Comparison of ENCODE assay signal across 27 mouse cellular contexts in the genomic region with DNA sequence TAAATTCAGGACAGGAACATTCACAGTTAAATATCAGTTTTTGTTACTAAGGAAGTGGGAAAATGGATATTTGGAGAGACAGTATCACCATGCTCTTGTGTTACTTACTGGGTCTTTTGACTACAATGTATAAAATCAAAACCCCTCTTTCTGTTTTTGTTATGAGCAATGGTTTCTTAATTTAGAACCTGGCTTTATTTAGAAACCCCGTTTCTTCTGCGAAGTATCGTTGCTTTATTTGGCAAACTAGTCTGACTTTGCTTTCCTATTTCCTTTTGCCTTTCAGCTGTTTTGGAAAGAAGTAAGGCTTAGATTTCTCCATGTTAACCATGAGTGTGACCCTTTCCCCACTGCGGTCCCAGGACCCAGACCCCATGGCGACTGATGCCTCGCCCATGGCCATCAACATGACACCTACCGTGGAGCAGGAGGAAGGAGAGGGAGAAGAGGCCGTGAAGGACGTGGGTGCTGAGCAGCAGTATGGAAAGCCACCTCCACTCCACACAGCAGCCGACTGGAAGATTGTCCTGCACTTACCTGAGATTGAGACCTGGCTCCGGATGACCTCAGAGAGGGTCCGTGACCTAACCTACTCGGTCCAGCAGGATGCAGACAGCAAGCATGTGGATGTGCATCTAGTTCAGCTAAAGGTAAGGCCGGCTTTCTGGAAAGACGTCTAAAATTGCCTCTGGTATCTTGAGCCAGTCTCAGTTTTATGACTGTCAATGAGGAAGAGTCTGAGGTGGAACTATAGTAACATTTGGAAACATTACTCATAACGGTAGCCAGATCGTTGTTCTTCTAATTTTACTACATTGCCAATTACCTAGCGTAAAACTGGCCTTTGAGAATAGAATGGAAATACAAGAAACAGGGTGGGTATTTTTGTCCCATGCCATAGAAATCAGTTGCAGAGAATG.
DNase-seq lines count a peak whose midpoint lies in the region; ATAC-seq and TF ChIP-seq lines count a peak whose summit lies in the region.
"Had no signal": no experiment of that assay in that cellular context is flagged by ENCODE, and none has a peak within 500 bp of the region (broad histone marks: within the 10 kb centered on the region; RNA-seq: fewer than 3 reads in every experiment).

No protein-coding gene starts in this region.

- no peaks in the 10 kb centered on the region for H3K9me3 ChIP-seq in heart, embryonic 11.5 days (replicated peaks; ENCODE audit: control insufficient read depth, low read length)
- H3K9me3 ChIP-seq in heart, embryonic 16.5 days (replicated peaks; ENCODE audit: control insufficient read depth, low read length): no peaks in the 10 kb centered on the region
- no peaks in the 10 kb centered on the region for H3K9me3 ChIP-seq in heart, embryonic 10.5 days
- H3K9me3 ChIP-seq in midbrain, embryonic 15.5 days: no peaks in the 10 kb centered on the region
- H3K9me3 ChIP-seq in midbrain, embryonic 11.5 days (ENCODE audit: control insufficient read depth, low read length): no peaks in the 10 kb centered on the region
- no peaks in the 10 kb centered on the region for H3K9me3 ChIP-seq in embryonic facial prominence, embryonic 10.5 days
- H3K9me3 ChIP-seq: hindbrain, embryonic 15.5 days; kidney, embryonic 15.5 days; limb, embryonic 13.5 days; lung, embryonic 15.5 days; midbrain, embryonic 12.5 days; neural tube, embryonic 12.5 days had no signal

- peak overlapping the region; percentile 22; the same call in 1 of the 2 replicates for H3K9ac ChIP-seq in heart, adult 2 months (ENCODE audit: low read depth, low read length)
- no peak overlapping the region for H3K9ac ChIP-seq in heart, embryonic 11.5 days (ENCODE audit: low read depth, low read length)
- no peak overlapping the region for H3K9ac ChIP-seq in heart, embryonic 16.5 days (ENCODE audit: low read length)
- no peak overlapping the region for H3K9ac ChIP-seq in midbrain, embryonic 15.5 days
- no peak overlapping the region for H3K9ac ChIP-seq in midbrain, embryonic 11.5 days (ENCODE audit: low read length)
- H3K9ac ChIP-seq: hindbrain, embryonic 15.5 days; kidney, embryonic 15.5 days; limb, embryonic 13.5 days; lung, embryonic 15.5 days; midbrain, embryonic 12.5 days; neural tube, embryonic 12.5 days had no signal

- H3K79me2 ChIP-seq in heart, adult 2 months (replicated peaks; ENCODE audit: control insufficient read depth, insufficient read depth, low read length): no peaks in the 10 kb centered on the region

- no peak overlapping the region for H3K4me2 ChIP-seq in heart, embryonic 11.5 days
- 0 out of 2 replicates have a peak overlapping the region, but pooled peaks have one; percentile 6 for H3K4me2 ChIP-seq in heart, embryonic 16.5 days (ENCODE audit: low read depth, low read length)
- no peak overlapping the region for H3K4me2 ChIP-seq in midbrain, embryonic 15.5 days
- no peak overlapping the region for H3K4me2 ChIP-seq in midbrain, embryonic 11.5 days
- H3K4me2 ChIP-seq: hindbrain, embryonic 15.5 days; kidney, embryonic 15.5 days; limb, embryonic 13.5 days; liver, embryonic 11.5 days; lung, embryonic 15.5 days; midbrain, embryonic 12.5 days; neural tube, embryonic 12.5 days had no signal

- DNase-seq in heart, adult 2 months: no peak
- no peak for DNase-seq in heart, embryonic 10.5 days (ENCODE audit: low spot score)
- DNase-seq in midbrain, embryonic 11.5 days (ENCODE audit: low spot score, missing footprints): no peak
- DNase-seq in embryonic facial prominence, embryonic 10.5 days (ENCODE audit: low spot score): no peak
- DNase-seq: adrenal gland, adult 2 months; adrenal gland, postnatal 36 days; cerebellum, adult 2 months; cerebellum, postnatal 14 days; heart, postnatal 4 days; kidney, adult 18-20 months; kidney, postnatal 25 days; right cerebral cortex, postnatal 4 days had no signal

- H3K4me1 ChIP-seq in heart, adult 2 months (ENCODE audit: control insufficient read depth, insufficient read depth, low read length): peaks cover 10% of the 10 kb centered on the region
- H3K4me1 ChIP-seq in heart, embryonic 11.5 days (ENCODE audit: control insufficient read depth, insufficient read depth, low read length): peaks cover 17% of the 10 kb centered on the region
- peaks cover 19% of the 10 kb centered on the region for H3K4me1 ChIP-seq in heart, embryonic 16.5 days (ENCODE audit: control insufficient read depth, insufficient read depth, low read length)
- peaks cover 27% of the 10 kb centered on the region for H3K4me1 ChIP-seq in heart, embryonic 10.5 days
- peaks cover 16% of the 10 kb centered on the region for H3K4me1 ChIP-seq in midbrain, embryonic 15.5 days
- H3K4me1 ChIP-seq in midbrain, embryonic 11.5 days (ENCODE audit: control insufficient read depth, insufficient read depth, low read length): peaks cover 14% of the 10 kb centered on the region
- H3K4me1 ChIP-seq in embryonic facial prominence, embryonic 10.5 days: peaks cover 8% of the 10 kb centered on the region
- H3K4me1 ChIP-seq: kidney, embryonic 15.5 days; limb, embryonic 13.5 days had no signal

- 64% methylated on average over 18 of the region's 18 CpGs for WGBS in heart, adult 2 months
- WGBS in heart, embryonic 11.5 days (ENCODE audit: insufficient replicate concordance): 86% methylated on average over 18 of the region's 18 CpGs
- WGBS in heart, embryonic 16.5 days: 79% methylated on average over 18 of the region's 18 CpGs
- WGBS in heart, embryonic 10.5 days: 88% methylated on average over 18 of the region's 18 CpGs
- 87% methylated on average over 18 of the region's 18 CpGs for WGBS in midbrain, embryonic 15.5 days
- 91% methylated on average over 18 of the region's 18 CpGs for WGBS in midbrain, embryonic 11.5 days
- WGBS in embryonic facial prominence, embryonic 10.5 days: 89% methylated on average over 18 of the region's 18 CpGs

- no peak for TF ChIP-seq EP300 in heart, adult 2 months (IDR thresholded peaks at IDR 0.05; ENCODE audit: insufficient read depth, low read depth, low read length)

- H3K4me3 ChIP-seq in heart, adult 2 months: 0 out of 2 replicates have a peak overlapping the region, but pooled peaks have one; percentile 10
- no peak overlapping the region for H3K4me3 ChIP-seq in heart, embryonic 11.5 days (ENCODE audit: low read depth, low read length)
- H3K4me3 ChIP-seq in heart, embryonic 16.5 days (ENCODE audit: low read length): no peak overlapping the region
- no peak overlapping the region for H3K4me3 ChIP-seq in heart, embryonic 10.5 days
- H3K4me3 ChIP-seq in midbrain, embryonic 15.5 days: no peak overlapping the region
- no peak overlapping the region for H3K4me3 ChIP-seq in midbrain, embryonic 11.5 days (ENCODE audit: low read depth, low read length)
- H3K4me3 ChIP-seq in embryonic facial prominence, embryonic 10.5 days: no peak overlapping the region
- H3K4me3 ChIP-seq: hindbrain, embryonic 15.5 days; kidney, embryonic 15.5 days; limb, embryonic 13.5 days; lung, embryonic 15.5 days; midbrain, embryonic 12.5 days; myocyte; neural tube, embryonic 12.5 days had no signal

- TF ChIP-seq CTCF in heart, adult 2 months (IDR thresholded peaks at IDR 0.05): no peak

- no peak for ATAC-seq in heart, embryonic 11.5 days (replicated peaks; ENCODE audit: insufficient number of reproducible peaks, low FRiP score, low TSS enrichment)
- no peak for ATAC-seq in heart, embryonic 16.5 days (replicated peaks; ENCODE audit: extremely low read depth, insufficient read depth, low FRiP score)
- no peak for ATAC-seq in midbrain, embryonic 15.5 days (replicated peaks)
- no peak for ATAC-seq in midbrain, embryonic 11.5 days (ENCODE audit: low FRiP score)
- ATAC-seq: activated CD4-positive, CD25-positive, alpha-beta regulatory T cell, adult 4 months; CD4-positive, CD25-positive, alpha-beta regulatory T cell, adult 4 months; forebrain, embryonic 14.5 days; inflammation-experienced regulatory T-cells, adult 6 months had no signal

- intact Hi-C loops in heart, adult 2 months (cut with DNase I): no loop called here

- peaks cover 5% of the 10 kb centered on the region for H3K36me3 ChIP-seq in heart, adult 2 months (ENCODE audit: control insufficient read depth, insufficient read depth, low read length)
- H3K36me3 ChIP-seq in heart, embryonic 11.5 days (ENCODE audit: control insufficient read depth, insufficient read depth, low read length): no peaks in the 10 kb centered on the region
- H3K36me3 ChIP-seq in heart, embryonic 16.5 days (ENCODE audit: control insufficient read depth, insufficient read depth): no peaks in the 10 kb centered on the region
- no peaks in the 10 kb centered on the region for H3K36me3 ChIP-seq in heart, embryonic 10.5 days
- no peaks in the 10 kb centered on the region for H3K36me3 ChIP-seq in midbrain, embryonic 15.5 days (replicated peaks)
- no peaks in the 10 kb centered on the region for H3K36me3 ChIP-seq in midbrain, embryonic 11.5 days (ENCODE audit: control insufficient read depth, insufficient read depth, low read length)
- no peaks in the 10 kb centered on the region for H3K36me3 ChIP-seq in embryonic facial prominence, embryonic 10.5 days (replicated peaks)
- H3K36me3 ChIP-seq: kidney, embryonic 15.5 days; limb, embryonic 13.5 days; lung, embryonic 15.5 days; midbrain, embryonic 12.5 days had no signal

- no peak for TF ChIP-seq POLR2A in heart, adult 2 months (IDR thresholded peaks at IDR 0.05; ENCODE audit: insufficient read depth, low read depth, low read length)

- H3K27ac ChIP-seq in heart, adult 2 months: peak overlapping the region; percentile 61
- H3K27ac ChIP-seq in heart, embryonic 11.5 days (ENCODE audit: low read depth, low read length): no peak overlapping the region
- no peak overlapping the region for H3K27ac ChIP-seq in heart, embryonic 16.5 days (ENCODE audit: low read length)
- H3K27ac ChIP-seq in heart, embryonic 10.5 days: no peak overlapping the region
- peak overlapping the region; percentile 56 for H3K27ac ChIP-seq in midbrain, embryonic 15.5 days
- H3K27ac ChIP-seq in midbrain, embryonic 11.5 days (ENCODE audit: low read depth, low read length): no peak overlapping the region
- H3K27ac ChIP-seq in embryonic facial prominence, embryonic 10.5 days (replicated peaks): no peak overlapping the region
- H3K27ac ChIP-seq: hindbrain, embryonic 15.5 days; kidney, embryonic 15.5 days; limb, embryonic 13.5 days; lung, embryonic 15.5 days; midbrain, embryonic 12.5 days; neural tube, embryonic 12.5 days had no signal

- no peaks in the 10 kb centered on the region for H3K27me3 ChIP-seq in heart, adult 2 months (ENCODE audit: control insufficient read depth, insufficient read depth, low read length)
- H3K27me3 ChIP-seq in heart, embryonic 11.5 days (ENCODE audit: control insufficient read depth, insufficient read depth, low read length): no peaks in the 10 kb centered on the region
- no peaks in the 10 kb centered on the region for H3K27me3 ChIP-seq in heart, embryonic 16.5 days (ENCODE audit: control insufficient read depth, insufficient read depth, low read length)
- H3K27me3 ChIP-seq in heart, embryonic 10.5 days (ENCODE audit: insufficient read depth, poor library complexity, severe bottlenecking): no peaks in the 10 kb centered on the region
- no peaks in the 10 kb centered on the region for H3K27me3 ChIP-seq in midbrain, embryonic 15.5 days (replicated peaks)
- no peaks in the 10 kb centered on the region for H3K27me3 ChIP-seq in midbrain, embryonic 11.5 days (ENCODE audit: control insufficient read depth, insufficient read depth, low read length)
- H3K27me3 ChIP-seq in embryonic facial prominence, embryonic 10.5 days (replicated peaks; ENCODE audit: low read depth, poor library complexity, severe bottlenecking): no peaks in the 10 kb centered on the region
- H3K27me3 ChIP-seq: hindbrain, embryonic 15.5 days; lung, embryonic 15.5 days; midbrain, embryonic 12.5 days; neural tube, embryonic 12.5 days had no signal

Comparison
In these comparisons a context has a peak if more than half of its experiments do, and no peak if none do; other contexts are left out.
1. H3K27ac ChIP-seq: peak in heart, adult 2 months (single experiment) and midbrain, embryonic 15.5 days (single experiment); none in heart, embryonic 11.5 days (single experiment), heart, embryonic 16.5 days (single experiment), heart, embryonic 10.5 days (single experiment), midbrain, embryonic 11.5 days (single experiment) and embryonic facial prominence, embryonic 10.5 days (single experiment).